Mouse (Mus musculus): Measurements from ENCODE around the gene Ceacam19.

DNA sequence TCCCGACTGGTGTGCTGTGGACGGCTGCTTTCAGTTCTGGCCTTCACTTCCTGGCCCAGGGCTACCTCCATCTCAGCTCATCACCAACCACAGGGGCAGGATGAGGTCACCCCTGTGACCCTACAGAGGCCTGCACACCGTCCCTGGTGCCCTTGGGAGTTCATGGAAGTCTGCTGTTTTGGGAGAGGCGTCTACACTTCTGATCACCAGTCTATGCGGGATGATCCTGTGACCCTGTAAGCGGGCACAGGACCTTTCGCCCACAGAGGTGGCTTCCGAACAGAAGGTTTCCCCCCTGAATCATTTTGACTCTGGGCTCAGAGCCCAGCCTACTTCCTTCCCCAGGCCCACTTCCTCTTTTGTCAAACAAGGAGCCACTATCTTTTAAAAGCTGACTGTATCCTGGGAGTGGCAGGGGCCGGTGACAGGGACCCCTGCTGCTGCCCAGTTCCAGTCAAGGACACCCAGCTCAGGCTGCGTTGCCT lies 16.6 kb downstream of the Ceacam19 start:
- TF ChIP-seq CTCF (IDR thresholded peaks at IDR 0.05; ENCODE audit: borderline replicate concordance, control insufficient read depth, extremely low read depth, insufficient read depth, low read length, poor library complexity), result peak; percentile 22; the same call in 1 of the 2 replicates
- TF ChIP-seq POLR2A (IDR thresholded peaks at IDR 0.05; ENCODE audit: control insufficient read depth, extremely low read depth, insufficient read depth, low read length, poor library complexity), result no peak

Measured in thymus, adult 2 months (tissue).